Mouse (Mus musculus) hindbrain, embryonic 15.5 days (tissue): Measurements from ENCODE around the gene Cldn15. TPM values are rescaled to one million over a fixed set of nuclear protein-coding genes. Genes with fewer than 3 reads are reported as not detected.

Experiments used
- ATAC-seq: fragments of 200-750 bp; cut with Nextera tagmentation; 2 replicates; pipeline ENCODE4 v1.8.0; 2017; ENCODE audit warnings: low read depth, moderate number of reproducible peaks, moderate TSS enrichment; ENCODE audit not compliant: low FRiP score
- H3K27ac ChIP-seq: fragments of 300-500 bp; sonication (generic); replicated peaks from 2 replicates; pipeline ENCODE4 v1.5.1; 2015; ENCODE audit warnings: mild to moderate bottlenecking, inconsistent platforms
- H3K27me3 ChIP-seq: fragments of 300-500 bp; sonication (generic); 2 replicates; pipeline ENCODE4 v1.6.1; 2015; ENCODE audit warnings: control low read depth, inconsistent platforms
- H3K36me3 ChIP-seq: fragments of 300-500 bp; sonication (generic); 2 replicates; pipeline ENCODE4 v1.6.1; 2015; ENCODE audit warnings: control low read depth, inconsistent platforms
- H3K4me1 ChIP-seq: fragments of 300-500 bp; sonication (generic); replicated peaks from 2 replicates; pipeline ENCODE4 v1.6.1; 2015; ENCODE audit warnings: control low read depth, inconsistent platforms
- H3K4me2 ChIP-seq: fragments of 300-500 bp; sonication (generic); 2 replicates; pipeline ENCODE4 v1.6.1; 2015; ENCODE audit warnings: moderate library complexity, mild to moderate bottlenecking, inconsistent platforms
- H3K4me3 ChIP-seq: fragments of 300-500 bp; sonication (generic); 2 replicates; pipeline ENCODE4 v1.5.1; 2015; ENCODE audit warnings: mild to moderate bottlenecking, inconsistent platforms
- H3K9ac ChIP-seq: fragments of 300-500 bp; sonication (generic); 2 replicates; pipeline ENCODE4 v1.6.1; 2015; ENCODE audit warnings: inconsistent platforms
- H3K9me3 ChIP-seq: fragments of 300-500 bp; sonication (generic); 2 replicates; pipeline ENCODE4 v1.6.1; 2016; ENCODE audit warnings: control low read depth, inconsistent platforms
- WGBS: fragments of 180-500 bp; shearing (Covaris S2); methylation state at CpG from one replicate; pipeline ENCODE4 v1.1.7; 2015; 5-methylcytosine and 5-hydroxymethylcytosine counted together
- polyA plus RNA-seq: library from polyadenylated mRNA; unstranded; fragments of >200 nt; fragmentation: Nextera tagmentation; extraction: Ambion mirVana; gene quantifications from 2 replicates; pipeline ENCODE4 v1.2.1, GENCODE M21; 2015

The Cldn15 gene
- polyA plus RNA-seq, 1 experiment from 2014 or later: 0.19 TPM

GRCm38 (mm10) chr5:136953015-136953414, 13.4 kb upstream of the Cldn15 start, which contains the start of gene Fis1:
TSS of gene Fis1 (plus strand) at chr5:136953275.
- peak within 1 kb of the TSS; percentile 68 for H3K9ac ChIP-seq
- no peaks in the 10 kb centered on the region for H3K27me3 ChIP-seq
- no peaks in the 10 kb centered on the region for H3K9me3 ChIP-seq
- WGBS: under 1% methylated on average over 23 of the region's 23 CpGs
- H3K27ac ChIP-seq: peak within 1 kb of the TSS; percentile 71
- peaks cover 23% of the 10 kb centered on the region for H3K4me1 ChIP-seq
- peaks cover 5% of the 10 kb centered on the region; the same call in 1 of the 2 replicates for H3K36me3 ChIP-seq
- peak within 1 kb of the TSS; percentile 64 for H3K4me3 ChIP-seq
- peak; percentile 98 for ATAC-seq
- peak within 1 kb of the TSS; percentile 76 for H3K4me2 ChIP-seq

DNA sequence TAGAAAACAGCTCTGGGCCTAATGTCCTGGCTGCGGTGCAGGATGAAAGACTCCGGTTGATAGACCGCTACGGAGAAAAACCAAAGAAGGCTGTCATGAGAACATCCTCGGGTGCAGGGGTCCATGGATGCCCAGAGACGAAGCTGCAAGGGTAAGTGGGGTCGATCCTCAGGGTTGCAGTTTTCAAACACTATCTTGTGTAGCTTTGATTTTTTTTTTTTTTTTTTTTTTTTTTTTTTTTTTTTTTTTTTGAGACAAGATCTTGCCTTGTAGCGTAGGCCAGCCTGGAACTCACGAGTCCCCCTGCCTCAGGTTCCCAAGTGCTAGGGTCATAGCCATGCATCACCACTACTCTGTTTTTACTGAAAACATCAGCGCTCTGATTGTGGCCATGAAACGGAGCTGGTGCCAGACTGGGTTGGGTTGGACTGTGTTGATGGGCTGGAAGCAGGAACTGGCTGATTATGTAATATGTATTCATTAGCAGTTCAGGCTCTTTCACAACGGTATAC, 12.9 kb upstream of the Cldn15 start:
- Histone ChIP-seq H3K9me3 (no peaks in the 10 kb centered on the region), H3K4me2 (peak overlapping the region; percentile 76), H3K27me3 (no peaks in the 10 kb centered on the region), H3K4me1 (peaks cover 23% of the 10 kb centered on the region), H3K27ac (peak overlapping the region; percentile 71), H3K4me3 (peak overlapping the region; percentile 64), H3K36me3 (peaks cover 5% of the 10 kb centered on the region; the same call in 1 of the 2 replicates), H3K9ac (peak overlapping the region; percentile 68)
- WGBS: 3% methylated on average over 12 of the region's 12 CpGs
- ATAC-seq: no peak; the same call in 1 of the 2 replicates

GRCm38 (mm10) chr5:136955622-136956021, 10.8 kb upstream of the Cldn15 start:
- no peak overlapping the region for H3K27ac ChIP-seq
- no peaks in the 10 kb centered on the region for H3K9me3 ChIP-seq
- ATAC-seq: no peak
- WGBS: 90% methylated on average over 4 of the region's 4 CpGs
- H3K36me3 ChIP-seq: peaks cover 5% of the 10 kb centered on the region; the same call in 1 of the 2 replicates
- no peaks in the 10 kb centered on the region for H3K27me3 ChIP-seq
- H3K9ac ChIP-seq: no peak overlapping the region
- peaks cover 23% of the 10 kb centered on the region for H3K4me1 ChIP-seq
- no peak overlapping the region for H3K4me3 ChIP-seq
- no peak overlapping the region for H3K4me2 ChIP-seq

DNA sequence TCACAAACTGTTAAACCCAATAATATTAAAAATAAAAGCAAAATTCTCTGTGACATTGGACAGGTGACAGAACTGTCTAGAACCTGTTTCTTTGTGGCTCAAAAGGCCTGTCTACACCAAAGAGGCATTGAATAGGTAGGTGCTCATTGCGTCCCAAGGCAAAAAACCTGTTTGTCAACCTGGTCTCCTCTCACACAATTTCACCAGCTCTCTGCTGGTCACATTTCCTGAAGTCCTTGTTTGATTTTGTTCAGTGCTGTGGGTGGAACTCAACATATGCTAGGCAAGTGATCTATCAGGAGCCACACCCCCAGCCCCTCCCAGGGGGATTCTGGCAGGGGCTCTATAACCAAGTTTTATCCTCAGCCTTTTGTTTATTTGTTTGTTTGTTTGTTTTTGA, 9.2 kb upstream of the Cldn15 start:
- Histone ChIP-seq H3K27ac (no peak overlapping the region), H3K27me3 (no peaks in the 10 kb centered on the region), H3K4me2 (no peak overlapping the region), H3K4me1 (peaks cover 35% of the 10 kb centered on the region), H3K9ac (no peak overlapping the region), H3K36me3 (peaks cover 5% of the 10 kb centered on the region; the same call in 1 of the 2 replicates), H3K9me3 (no peaks in the 10 kb centered on the region), H3K4me3 (no peak overlapping the region)
- 94% methylated on average over 1 of the region's 1 CpGs for WGBS
- no peak for ATAC-seq

GRCm38 (mm10) chr5:136958991-136959605, 7.3 kb upstream of the Cldn15 start:
- H3K9me3 ChIP-seq: no peaks in the 10 kb centered on the region
- no peak overlapping the region for H3K27ac ChIP-seq
- WGBS: 56% methylated on average over 5 of the region's 5 CpGs
- no peaks in the 10 kb centered on the region for H3K27me3 ChIP-seq
- H3K4me1 ChIP-seq: peaks cover 39% of the 10 kb centered on the region
- no peak overlapping the region for H3K4me2 ChIP-seq
- H3K36me3 ChIP-seq: peaks cover 7% of the 10 kb centered on the region; the same call in 1 of the 2 replicates
- ATAC-seq: no peak
- H3K9ac ChIP-seq: no peak overlapping the region
- H3K4me3 ChIP-seq: no peak overlapping the region

GRCm38 (mm10) chr5:136960053-136960452, 6.4 kb upstream of the Cldn15 start:
- WGBS: 93% methylated on average over 6 of the region's 6 CpGs
- no peaks in the 10 kb centered on the region for H3K9me3 ChIP-seq
- no peak overlapping the region for H3K9ac ChIP-seq
- no peak overlapping the region for H3K4me3 ChIP-seq
- H3K4me2 ChIP-seq: no peak overlapping the region
- H3K36me3 ChIP-seq: peaks cover 15% of the 10 kb centered on the region; the same call in 1 of the 2 replicates
- H3K4me1 ChIP-seq: peaks cover 29% of the 10 kb centered on the region
- H3K27ac ChIP-seq: no peak overlapping the region
- no peak for ATAC-seq
- no peaks in the 10 kb centered on the region for H3K27me3 ChIP-seq

DNA sequence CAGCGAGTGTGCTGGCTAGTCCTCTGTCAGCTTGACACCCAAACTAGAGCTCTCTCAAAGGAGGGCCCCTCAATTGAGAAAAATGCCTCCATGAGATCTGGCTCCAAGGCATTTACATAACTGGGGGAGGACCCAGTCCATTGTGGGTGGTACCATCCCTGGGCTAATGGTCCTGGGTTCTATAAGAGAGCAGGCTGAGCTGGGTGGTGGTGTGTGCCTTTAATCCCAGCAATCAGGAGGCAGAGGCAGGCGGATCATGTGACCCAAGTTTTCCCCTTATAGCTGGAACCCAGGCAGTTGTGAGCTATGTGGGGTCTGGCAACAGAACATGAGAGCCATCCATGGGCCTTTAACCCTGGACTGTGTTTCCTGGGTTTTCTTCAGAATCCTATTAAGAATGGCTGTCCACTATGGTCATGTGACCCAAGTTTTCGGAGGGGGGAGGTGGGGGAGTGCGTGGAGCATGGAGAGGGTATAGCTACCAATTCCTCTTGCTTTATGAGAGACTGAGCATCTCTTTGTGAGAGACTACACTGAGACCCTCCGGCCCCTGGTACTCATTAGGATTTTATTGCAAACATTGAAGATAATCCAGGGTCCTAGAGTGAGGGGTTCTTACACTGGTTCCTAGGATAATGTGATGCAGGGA, 5.0 kb upstream of the Cldn15 start:
- peaks cover 20% of the 10 kb centered on the region for H3K36me3 ChIP-seq

GRCm38 (mm10) chr5:136961983-136962461, 4.4 kb upstream of the Cldn15 start:
- WGBS: 0% methylated on average over 20 of the region's 20 CpGs
- ATAC-seq: peak; percentile 94
- peak overlapping the region; percentile 89 for H3K9ac ChIP-seq
- no peaks in the 10 kb centered on the region for H3K27me3 ChIP-seq
- peak overlapping the region; percentile 84 for H3K4me2 ChIP-seq
- H3K4me3 ChIP-seq: peak overlapping the region; percentile 85
- H3K27ac ChIP-seq: peak overlapping the region; percentile 97
- peaks cover 20% of the 10 kb centered on the region for H3K36me3 ChIP-seq
- peaks cover 20% of the 10 kb centered on the region for H3K4me1 ChIP-seq
- no peaks in the 10 kb centered on the region for H3K9me3 ChIP-seq

More for the DNA sequence above, 5.0 kb upstream of the Cldn15 start:
- peak overlapping the region; percentile 89 for H3K9ac ChIP-seq
- peak overlapping the region; percentile 84 for H3K4me2 ChIP-seq
- peak overlapping the region; percentile 85 for H3K4me3 ChIP-seq
- WGBS: 26% methylated on average over 5 of the region's 5 CpGs
- no peaks in the 10 kb centered on the region for H3K27me3 ChIP-seq
- peak overlapping the region; percentile 97 for H3K27ac ChIP-seq
- peaks cover 20% of the 10 kb centered on the region for H3K4me1 ChIP-seq
- no peaks in the 10 kb centered on the region for H3K9me3 ChIP-seq
- peak; percentile 68 for ATAC-seq

DNA sequence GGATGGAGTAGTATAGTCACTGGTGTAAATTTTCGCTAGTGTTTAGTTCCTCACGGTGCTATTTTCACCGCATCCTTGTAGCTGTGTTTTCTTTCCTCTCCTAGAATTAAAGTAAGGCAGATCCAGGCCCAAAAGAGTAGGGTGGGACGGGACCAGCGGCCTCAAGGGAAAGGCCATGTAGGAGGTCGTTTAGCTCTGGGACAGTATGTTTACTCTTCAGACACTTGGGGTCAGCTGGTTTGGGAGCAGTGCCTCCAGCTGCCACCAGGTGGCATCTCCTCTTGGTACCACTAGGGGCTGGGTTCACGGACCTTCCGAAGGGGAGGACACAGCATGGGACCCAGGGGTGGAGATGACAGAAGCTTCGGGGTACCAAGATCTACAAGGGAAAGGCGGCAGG, 3.9 kb upstream of the Cldn15 start:
- peak overlapping the region; percentile 97 for H3K27ac ChIP-seq
- no peaks in the 10 kb centered on the region for H3K27me3 ChIP-seq
- 1% methylated on average over 10 of the region's 10 CpGs for WGBS
- peak overlapping the region; percentile 85 for H3K4me3 ChIP-seq
- peaks cover 21% of the 10 kb centered on the region for H3K36me3 ChIP-seq
- peak; percentile 45 for ATAC-seq
- no peaks in the 10 kb centered on the region for H3K9me3 ChIP-seq
- H3K4me1 ChIP-seq: peaks cover 20% of the 10 kb centered on the region
- peak overlapping the region; percentile 89 for H3K9ac ChIP-seq
- H3K4me2 ChIP-seq: peak overlapping the region; percentile 84

- WGBS: 73% methylated on average over 8 of the region's 8 CpGs
- H3K27ac ChIP-seq: peak overlapping the region; percentile 97
- peak overlapping the region; percentile 85 for H3K4me3 ChIP-seq
- peaks cover 20% of the 10 kb centered on the region for H3K4me1 ChIP-seq
- H3K36me3 ChIP-seq: peaks cover 26% of the 10 kb centered on the region
- no peaks in the 10 kb centered on the region for H3K9me3 ChIP-seq
- H3K27me3 ChIP-seq: no peaks in the 10 kb centered on the region
- no peak for ATAC-seq
- H3K4me2 ChIP-seq: peak overlapping the region; percentile 84
- peak overlapping the region; percentile 89 for H3K9ac ChIP-seq
Observed at GRCm38 (mm10) chr5:136962966-136963540, 3.4 kb upstream of the Cldn15 start.

DNA sequence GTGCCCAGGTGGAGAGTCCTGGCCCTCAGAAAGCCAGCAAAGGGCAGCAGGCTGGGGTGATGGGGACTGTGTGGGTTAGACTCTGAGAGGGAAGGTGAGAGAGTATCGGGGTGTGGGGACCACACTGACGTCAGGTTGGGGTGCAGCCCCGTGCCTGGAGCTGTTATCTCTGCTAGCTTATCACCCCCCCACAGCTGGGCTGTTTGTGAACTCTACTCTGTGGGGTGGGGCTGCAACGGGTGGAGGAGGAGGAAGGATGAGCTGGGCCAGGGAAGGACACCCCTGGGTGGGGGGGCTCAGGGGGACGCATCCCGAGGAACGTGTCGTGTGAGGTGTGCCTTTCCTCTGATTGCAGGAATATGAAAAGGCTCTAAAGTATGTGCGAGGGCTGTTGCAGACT, 1.2 kb upstream of the Cldn15 start:
- H3K27me3 ChIP-seq: no peaks in the 10 kb centered on the region
- no peak overlapping the region for H3K27ac ChIP-seq
- no peak overlapping the region for H3K4me3 ChIP-seq
- H3K4me1 ChIP-seq: peaks cover 20% of the 10 kb centered on the region
- ATAC-seq: no peak
- H3K9ac ChIP-seq: no peak overlapping the region
- no peak overlapping the region for H3K4me2 ChIP-seq
- peaks cover 30% of the 10 kb centered on the region for H3K36me3 ChIP-seq
- no peaks in the 10 kb centered on the region for H3K9me3 ChIP-seq
- 93% methylated on average over 8 of the region's 9 CpGs for WGBS

DNA sequence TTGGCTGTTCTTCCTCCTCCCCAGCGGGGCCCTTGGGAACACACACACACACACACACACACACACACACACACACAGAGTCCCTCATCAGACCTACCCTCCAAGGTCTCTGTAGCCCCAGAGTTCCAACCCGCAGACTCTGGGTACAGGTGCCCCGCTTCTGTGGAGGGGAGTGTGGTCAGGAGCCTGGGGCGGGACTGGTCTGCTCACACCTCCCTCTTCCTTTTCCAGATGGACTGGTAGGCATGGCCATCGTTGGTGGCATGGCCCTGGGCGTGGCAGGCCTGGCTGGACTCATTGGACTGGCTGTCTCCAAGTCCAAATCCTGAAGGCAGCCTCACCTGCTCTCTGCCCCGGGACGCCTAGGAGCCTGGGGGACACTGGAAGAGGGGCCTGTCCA, 730 bp upstream of the Cldn15 start:
- Histone ChIP-seq H3K9me3 (no peaks in the 10 kb centered on the region), H3K4me2 (no peak overlapping the region), H3K4me3 (no peak overlapping the region), H3K27me3 (no peaks in the 10 kb centered on the region), H3K9ac (no peak overlapping the region), H3K4me1 (peaks cover 20% of the 10 kb centered on the region), H3K27ac (no peak overlapping the region), H3K36me3 (peaks cover 30% of the 10 kb centered on the region)
- ATAC-seq: no peak
- 93% methylated on average over 7 of the region's 8 CpGs for WGBS
